Mouse (Mus musculus) hindlimb bud, embryonic 11.5 days (tissue): Measurements from ENCODE around the gene Pla2g3.

Source experiments
- DNase-seq: peaks from one replicate; pipeline ENCODE4 v3.0.0-alpha.2; 2012; ENCODE audit warnings: low read depth, low spot score; ENCODE audit errors: extremely low spot score

The Pla2g3 gene

GRCm38 (mm10) chr11:3492748-3493147, 4.7 kb downstream of the Pla2g3 start:
- no peak for DNase-seq

- no peak for DNase-seq
Observed at GRCm38 (mm10) chr11:3494857-3495256, 6.8 kb downstream of the Pla2g3 start.

- DNase-seq: no peak
Observed at GRCm38 (mm10) chr11:3495496-3495895, 7.4 kb downstream of the Pla2g3 start.

- DNase-seq: no peak
Observed at GRCm38 (mm10) chr11:3496756-3497155, 8.7 kb downstream of the Pla2g3 start.

GRCm38 (mm10) chr11:3497296-3497695, 9.2 kb downstream of the Pla2g3 start:
- DNase-seq: no peak

- no peak for DNase-seq
Observed at GRCm38 (mm10) chr11:3502057-3502456, 14.0 kb downstream of the Pla2g3 start.

GRCm38 (mm10) chr11:3502459-3503072, 14.5 kb downstream of the Pla2g3 start:
- no peak for DNase-seq

GRCm38 (mm10) chr11:3503755-3504693, 15.9 kb downstream of the Pla2g3 start:
- DNase-seq: no peak

GRCm38 (mm10) chr11:3508226-3508625, 20.1 kb downstream of the Pla2g3 start:
- DNase-seq: no peak

GRCm38 (mm10) chr11:3509181-3510085, 21.3 kb downstream of the Pla2g3 start:
- DNase-seq: no peak

- no peak for DNase-seq
Observed at GRCm38 (mm10) chr11:3510321-3510720, 22.2 kb downstream of the Pla2g3 start.

- DNase-seq: no peak
Observed at GRCm38 (mm10) chr11:3513291-3513690, 25.2 kb downstream of the Pla2g3 start.

GRCm38 (mm10) chr11:3514529-3515054, 26.5 kb downstream of the Pla2g3 start, which contains the start of gene Selenom:
Gene Selenom, plus strand, starts transcription at chr11:3514684.
- DNase-seq: peak; percentile 71

GRCm38 (mm10) chr11:3515216-3515615, 27.1 kb downstream of the Pla2g3 start:
- DNase-seq: no peak

GRCm38 (mm10) chr11:3515637-3516036, 27.6 kb downstream of the Pla2g3 start:
- no peak for DNase-seq

- no peak for DNase-seq
Observed at GRCm38 (mm10) chr11:3516121-3516520, 28.0 kb downstream of the Pla2g3 start.

GRCm38 (mm10) chr11:3516859-3517845, 29.1 kb downstream of the Pla2g3 start:
- DNase-seq: no peak

- DNase-seq: no peak
Observed at GRCm38 (mm10) chr11:3517846-3518732, 30.0 kb downstream of the Pla2g3 start.
